Mouse (Mus musculus) C2C12 (cell line): ENCODE measurements at regions not wholly inside any gene's neighbourhood (a gene's known extent, or its start where the extent isn't known, plus 50 kb on each side); places are given as distances from the start of the nearest gene placed in this dataset.
"Not testable (repeated sequence)": the region's sequence is repeated elsewhere in the genome, so short reads cannot be mapped to it uniquely, and the experiment has no call there.

ENCODE experiments used
- H3K27me3 ChIP-seq: one replicate; pipeline ENCODE4 v1.6.1; 2011; ENCODE audit not compliant: control insufficient read depth, insufficient read depth, insufficient read length
- H3K36me3 ChIP-seq: one replicate; pipeline ENCODE4 v1.6.1; 2011; ENCODE audit not compliant: control insufficient read depth, insufficient read depth
- H3K4me3 ChIP-seq: one replicate; pipeline ENCODE4 v1.5.1; 2011; ENCODE audit warnings: mild to moderate bottlenecking, control low read depth; ENCODE audit not compliant: poor library complexity, insufficient read depth, severe bottlenecking
- H3K79me2 ChIP-seq: one replicate; pipeline ENCODE4 v1.6.1; 2011; ENCODE audit not compliant: control insufficient read depth, insufficient read depth
- H3K79me3 ChIP-seq: one replicate; pipeline ENCODE4 v1.6.1; 2011; ENCODE audit warnings: low read depth, control low read depth
- H3ac ChIP-seq: one replicate; pipeline ENCODE3; 2011; ENCODE audit warnings: low read depth; ENCODE audit not compliant: control insufficient read depth, insufficient read length
- CEBPB ChIP-seq: IDR thresholded peaks from one replicate; pipeline ENCODE4 v1.6.1; 2011; ENCODE audit warnings: low read depth, mild to moderate bottlenecking, control low read depth, moderate library complexity
- CTCF ChIP-seq: IDR thresholded peaks from one replicate; pipeline ENCODE4 v1.5.1; 2011; ENCODE audit not compliant: control insufficient read depth, insufficient read depth, insufficient read length
- FOSL1 ChIP-seq: IDR thresholded peaks from one replicate; pipeline ENCODE4 v1.8.0; 2011; ENCODE audit warnings: mild to moderate bottlenecking, low read length; ENCODE audit not compliant: poor library complexity, insufficient read depth, severe bottlenecking
- MAX ChIP-seq: IDR thresholded peaks from one replicate; pipeline ENCODE4 v1.6.1; 2011; ENCODE audit warnings: mild to moderate bottlenecking, control low read depth
- MYOD1 ChIP-seq: IDR thresholded peaks from one replicate; pipeline ENCODE4 v1.6.1; 2011; ENCODE audit warnings: low read depth; ENCODE audit not compliant: control insufficient read depth, insufficient read length
- MYOG ChIP-seq: IDR thresholded peaks from one replicate; pipeline ENCODE4 v1.6.1; 2011; ENCODE audit not compliant: control insufficient read depth, insufficient read length; ENCODE audit errors: extremely low read depth
- USF1 ChIP-seq: IDR thresholded peaks from one replicate; pipeline ENCODE4 v1.6.1; 2011; ENCODE audit warnings: low read depth, mild to moderate bottlenecking, control low read depth, moderate library complexity

DNA sequence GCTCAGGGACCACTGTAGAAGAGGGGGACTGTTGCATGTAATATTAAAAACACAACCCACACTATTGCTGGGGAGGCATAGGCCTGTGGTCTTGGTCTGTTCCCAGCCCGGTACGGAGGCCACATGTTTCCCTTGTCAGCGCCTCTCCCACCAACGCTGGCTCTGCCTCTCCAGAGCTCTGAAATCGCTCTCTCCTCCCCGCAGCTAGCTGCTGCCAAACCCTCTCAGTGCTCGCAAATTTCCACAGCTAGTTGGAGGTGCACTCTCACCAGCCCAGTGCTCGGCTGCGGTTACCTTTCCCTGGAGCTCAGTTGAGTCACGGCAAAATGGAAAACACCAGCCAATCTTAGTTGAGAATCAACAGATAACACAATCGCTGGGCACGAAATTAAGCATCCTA lies 402.9 kb downstream of the Ptpru start:
- Histone ChIP-seq H3K27me3 (no peaks in the 10 kb centered on the region), H3K79me3 (no peaks in the 10 kb centered on the region), H3K36me3 (no peaks in the 10 kb centered on the region), H3K4me3 (no peak overlapping the region), H3ac (no peak overlapping the region), H3K79me2 (no peaks in the 10 kb centered on the region)
- TF ChIP-seq CTCF: no peak
- TF ChIP-seq MYOD1: no peak
- no peak for TF ChIP-seq CEBPB

DNA sequence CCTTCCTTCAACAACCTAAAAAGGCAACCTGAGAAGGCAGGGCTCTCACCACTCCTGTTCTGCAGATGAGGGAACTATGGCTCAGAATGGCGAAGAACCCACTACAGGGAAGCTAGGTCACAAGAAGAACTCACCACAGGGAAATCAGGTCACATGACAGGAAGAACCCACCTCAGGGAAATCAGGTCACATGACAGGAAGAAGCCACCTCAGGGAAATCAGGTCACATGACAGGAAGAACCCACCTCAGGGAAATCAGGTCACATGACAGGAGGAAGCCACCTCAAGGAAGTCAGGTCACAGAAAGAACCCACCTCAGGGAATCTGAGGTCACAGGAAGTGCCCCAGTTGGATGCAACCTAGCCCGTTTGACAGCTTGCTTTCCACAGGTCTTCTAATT lies 399.7 kb downstream of the Ptpru start:
- H3K27me3 ChIP-seq: no peaks in the 10 kb centered on the region
- H3ac ChIP-seq: no peak overlapping the region
- H3K79me2 ChIP-seq: no peaks in the 10 kb centered on the region
- H3K36me3 ChIP-seq: no peaks in the 10 kb centered on the region
- TF ChIP-seq CEBPB (no peak), FOSL1 (no peak), MYOG (no peak), MYOD1 (no peak), MAX (no peak), USF1 (no peak), CTCF (no peak)
- no peaks in the 10 kb centered on the region for H3K79me3 ChIP-seq
- H3K4me3 ChIP-seq: no peak overlapping the region

DNA sequence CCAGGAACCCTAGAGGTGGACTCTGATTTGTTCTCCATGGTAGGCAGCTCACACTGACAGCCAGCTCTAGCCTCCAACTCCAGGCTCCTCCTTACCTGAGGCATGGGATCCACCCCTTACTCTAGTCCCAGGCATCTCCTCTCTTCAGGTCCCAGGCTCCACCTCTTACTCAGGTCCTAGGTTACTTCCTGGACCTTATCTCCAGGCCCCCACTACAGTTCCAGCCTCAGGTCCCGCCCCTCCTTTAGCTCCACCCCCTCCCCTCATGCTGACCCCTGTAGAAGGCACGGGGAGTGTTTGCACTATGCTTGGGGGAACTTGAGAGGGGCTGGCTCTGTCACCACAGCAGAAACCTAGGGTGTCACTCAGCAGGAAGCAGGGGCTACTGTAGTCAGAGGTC lies 399.2 kb downstream of the Ptpru start:
- no peaks in the 10 kb centered on the region for H3K79me3 ChIP-seq
- H3ac ChIP-seq: no peak overlapping the region
- H3K4me3 ChIP-seq: no peak overlapping the region
- TF ChIP-seq MYOD1 (no peak), CEBPB (no peak), USF1 (no peak), CTCF (no peak), MYOG (no peak), MAX (no peak), FOSL1 (no peak)
- H3K36me3 ChIP-seq: no peaks in the 10 kb centered on the region
- no peaks in the 10 kb centered on the region for H3K27me3 ChIP-seq
- H3K79me2 ChIP-seq: no peaks in the 10 kb centered on the region

DNA sequence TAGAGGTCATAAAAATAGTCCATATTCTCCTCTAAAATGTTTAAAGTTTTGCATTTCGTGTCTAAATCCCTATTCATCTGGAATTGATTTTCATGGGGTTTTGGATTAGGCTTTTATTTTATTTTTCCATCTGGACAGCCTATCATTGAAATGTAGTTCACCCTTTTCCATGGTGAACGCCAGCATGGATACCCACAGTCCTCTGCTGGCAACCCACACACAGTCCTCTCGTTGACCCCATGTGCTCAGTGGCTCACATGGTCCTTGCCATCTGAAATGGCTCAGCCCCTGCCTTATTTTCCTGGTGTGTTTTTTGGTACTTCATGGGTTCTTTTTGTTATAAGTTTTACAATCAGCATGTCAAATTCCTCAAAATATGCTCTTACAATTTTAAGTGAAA lies 397.2 kb downstream of the Ptpru start:
- Histone ChIP-seq H3K79me2 (no peaks in the 10 kb centered on the region), H3K4me3 (no peak overlapping the region), H3K27me3 (no peaks in the 10 kb centered on the region), H3K36me3 (no peaks in the 10 kb centered on the region), H3ac (no peak overlapping the region), H3K79me3 (no peaks in the 10 kb centered on the region)
- TF ChIP-seq CTCF (no peak), CEBPB (no peak), USF1 (no peak), FOSL1 (no peak), MYOG (no peak), MAX (no peak), MYOD1 (no peak)

DNA sequence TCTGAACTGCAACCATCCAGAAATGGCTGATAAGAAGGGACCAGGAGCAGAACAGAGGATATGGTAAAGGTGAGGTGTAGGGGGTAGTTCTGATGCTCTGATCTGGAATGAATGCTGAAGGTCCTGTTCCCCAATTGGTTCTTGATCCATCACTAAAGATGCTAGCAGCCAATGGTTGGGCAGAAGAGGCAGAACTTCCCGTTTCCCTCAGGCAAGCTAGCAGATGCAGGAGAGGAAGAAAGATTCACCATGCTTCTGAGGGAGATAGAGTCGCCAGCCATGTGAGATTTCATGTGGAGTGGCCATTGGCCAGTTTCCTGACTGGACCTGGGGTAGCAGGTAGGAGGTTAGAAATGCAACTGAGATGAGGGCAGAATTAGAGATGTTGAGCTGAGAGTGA lies 394.6 kb downstream of the Ptpru start:
- Histone ChIP-seq H3K79me3 (no peaks in the 10 kb centered on the region), H3K27me3 (no peaks in the 10 kb centered on the region), H3K36me3 (no peaks in the 10 kb centered on the region), H3K4me3 (no peak overlapping the region), H3ac (no peak overlapping the region), H3K79me2 (no peaks in the 10 kb centered on the region)
- TF ChIP-seq USF1: no peak
- TF ChIP-seq MYOG: no peak
- TF ChIP-seq MYOD1: no peak
- TF ChIP-seq FOSL1: no peak
- TF ChIP-seq MAX: no peak
- TF ChIP-seq CTCF: no peak
- TF ChIP-seq CEBPB: no peak

DNA sequence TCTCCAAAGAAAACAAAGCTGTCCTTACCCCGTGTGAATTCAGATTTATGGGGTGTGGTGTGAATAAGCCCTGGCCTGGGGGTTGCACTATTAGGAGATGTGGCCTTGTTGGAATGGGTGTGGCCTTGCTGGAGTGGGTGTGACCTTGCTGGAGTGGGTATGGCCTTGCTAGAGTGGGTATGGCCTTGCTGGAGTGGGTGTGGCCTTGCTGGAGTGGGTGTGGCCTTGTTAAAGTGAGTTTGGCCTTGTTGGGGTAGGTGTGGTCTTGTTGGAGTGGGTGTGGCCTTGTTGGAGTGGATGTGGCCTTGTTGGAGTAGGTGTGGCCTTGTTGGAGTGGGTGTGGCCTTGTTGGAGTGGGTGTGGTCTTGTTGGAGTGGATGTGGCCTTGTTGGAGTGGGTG lies 387.8 kb downstream of the Ptpru start:
- H3K79me2 ChIP-seq, H3K4me3 ChIP-seq, H3ac ChIP-seq, H3K79me3 ChIP-seq, H3K36me3 ChIP-seq, H3K27me3 ChIP-seq: not testable (repeated sequence)

DNA sequence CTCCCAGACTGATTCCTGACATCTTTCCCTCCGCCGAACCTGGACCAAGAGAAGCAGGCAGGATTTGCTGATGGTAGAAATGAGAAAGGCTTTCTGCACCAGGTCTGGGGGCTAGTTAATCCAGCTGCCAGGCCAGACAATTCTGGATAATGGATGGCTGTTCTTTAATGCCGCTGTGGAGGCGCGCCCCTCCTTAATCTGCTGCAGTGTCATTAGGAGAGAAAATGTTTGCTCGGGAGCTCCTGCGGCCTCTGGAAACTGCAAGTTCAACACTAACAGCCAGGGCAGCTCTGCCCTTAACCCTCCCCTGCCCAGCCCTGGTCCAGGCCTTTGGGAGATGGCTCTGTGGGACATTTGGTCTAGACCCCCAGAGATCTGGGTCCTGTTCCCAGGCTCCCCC lies 380.5 kb downstream of the Ptpru start:
- TF ChIP-seq USF1 (no peak), MAX (no peak), CTCF (no peak), FOSL1 (no peak), MYOD1 (no peak), CEBPB (no peak), MYOG (no peak)
- H3K79me3 ChIP-seq: no peaks in the 10 kb centered on the region
- H3K79me2 ChIP-seq: no peaks in the 10 kb centered on the region
- H3ac ChIP-seq: no peak overlapping the region
- H3K4me3 ChIP-seq: no peak overlapping the region
- no peaks in the 10 kb centered on the region for H3K36me3 ChIP-seq
- H3K27me3 ChIP-seq: no peaks in the 10 kb centered on the region
